Mouse (Mus musculus) heart, adult 2 months (tissue): ENCODE measurements around the gene Taf11.

Experiments
- CTCF ChIP-seq: fragments of 200-600 bp; IDR thresholded peaks from 2 replicates; pipeline ENCODE4 v1.8.1; 2022; ENCODE audit warnings: antibody characterized with exemption, mild to moderate bottlenecking, moderate library complexity
- POLR2A ChIP-seq: fragments of 200-500 bp; IDR thresholded peaks from 2 replicates; pipeline ENCODE4 v1.6.1; 2011; ENCODE audit warnings: mild to moderate bottlenecking, low read depth, low read length, control low read depth; ENCODE audit not compliant: insufficient read depth

DNA sequence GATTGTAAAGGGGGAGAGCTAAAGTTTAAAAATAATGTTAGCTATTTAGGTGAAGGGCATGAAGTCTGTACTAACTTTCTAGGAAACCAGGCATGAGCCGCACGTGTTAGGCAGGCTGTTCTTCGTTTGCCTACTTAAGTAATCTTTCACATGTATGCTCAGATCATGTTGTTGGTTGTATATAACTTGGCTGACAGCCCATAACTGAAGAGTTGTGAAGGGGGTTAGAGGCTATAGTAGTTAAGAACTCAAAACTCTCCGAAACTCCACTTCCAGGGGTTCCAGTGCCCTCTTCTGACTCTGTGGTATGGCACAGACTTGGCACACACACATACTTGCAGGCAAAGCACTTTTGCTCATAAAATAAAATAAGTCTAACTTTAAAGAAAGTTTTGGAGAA lies 42.9 kb downstream of the Taf11 start:
- no peak for TF ChIP-seq POLR2A
- TF ChIP-seq CTCF: no peak
